Mouse (Mus musculus) liver, embryonic 14.5 days (tissue): ENCODE measurements around the gene Catsper1. TPM values are rescaled to one million over a fixed set of nuclear protein-coding genes. Genes with fewer than 3 reads are reported as not detected.

Experiments used
- ATAC-seq: fragments of 200-750 bp; cut with Nextera tagmentation; 2 replicates; pipeline ENCODE4 v1.8.0; 2017; ENCODE audit warnings: moderate number of reproducible peaks, mild to moderate bottlenecking, moderate library complexity; ENCODE audit not compliant: insufficient read depth
- DNase-seq, 3 experiments: peaks; one replicate each; pipeline ENCODE4 v3.0.0-alpha.2; 2012 to 2013; ENCODE audit warnings: low read depth in 3 of 3, low spot score in 3 of 3
- H3K27ac ChIP-seq: fragments of 300-500 bp; sonication (generic); 2 replicates; pipeline ENCODE4 v1.5.1; 2014; ENCODE audit warnings: moderate library complexity, mild to moderate bottlenecking, control low read depth, inconsistent platforms
- H3K27me3 ChIP-seq: fragments of 300-500 bp; sonication (generic); 2 replicates; pipeline ENCODE4 v1.6.1; 2014; ENCODE audit warnings: mild to moderate bottlenecking, low read length, moderate library complexity; ENCODE audit not compliant: control insufficient read depth, insufficient read depth
- H3K36me3 ChIP-seq: fragments of 300-500 bp; sonication (generic); replicated peaks from 2 replicates; pipeline ENCODE4 v1.6.1; 2014; ENCODE audit warnings: low read depth; ENCODE audit not compliant: control insufficient read depth, insufficient read depth
- H3K4me1 ChIP-seq, 2 experiments: fragments of 200-500 bp in 1 of 2; fragments of 300-500 bp in 1 of 2; sonication (generic) in 1 of 2; replicated peaks; 2 replicates each; pipeline ENCODE4 v1.6.1; 2012 to 2014; ENCODE audit warnings: antibody characterized with exemption in 1 of 2, inconsistent platforms in 1 of 2, low read length in 1 of 2; ENCODE audit not compliant: control insufficient read depth in 2 of 2, insufficient read depth in 2 of 2
- H3K4me2 ChIP-seq: fragments of 300-500 bp; sonication (generic); 2 replicates; pipeline ENCODE4 v1.6.1; 2014; ENCODE audit warnings: low read depth, mild to moderate bottlenecking, control low read depth, moderate library complexity
- H3K4me3 ChIP-seq, 2 experiments: fragments of 200-500 bp in 1 of 2; fragments of 300-500 bp in 1 of 2; sonication (generic) in 1 of 2; 2 replicates each; pipeline ENCODE4 v1.5.1; 2012 to 2014; ENCODE audit warnings: low read depth in 2 of 2, low read length in 2 of 2, mild to moderate bottlenecking in 2 of 2, control low read depth in 1 of 2, inconsistent platforms in 1 of 2, moderate library complexity in 1 of 2; ENCODE audit not compliant: insufficient read depth in 1 of 2
- H3K9ac ChIP-seq: fragments of 300-500 bp; sonication (generic); replicated peaks from 2 replicates; pipeline ENCODE4 v1.6.1; 2014; ENCODE audit warnings: mild to moderate bottlenecking, control low read depth, moderate library complexity
- H3K9me3 ChIP-seq: fragments of 300-500 bp; sonication (generic); 2 replicates; pipeline ENCODE4 v1.6.1; 2016; ENCODE audit warnings: low read length, mixed read lengths; ENCODE audit not compliant: control insufficient read depth
- CTCF ChIP-seq: IDR thresholded peaks from 2 replicates; pipeline ENCODE4 v1.5.1; 2016; ENCODE audit warnings: antibody characterized with exemption, low read depth, control low read depth
- EP300 ChIP-seq: IDR thresholded peaks from 2 replicates; pipeline ENCODE4 v1.6.1; 2016; ENCODE audit warnings: antibody characterized with exemption, low read depth
- WGBS: fragments of 180-500 bp; shearing (Covaris S2); extraction: QIAGEN DNeasy Blood & Tissue Kit; methylation state at CpG from one replicate; pipeline ENCODE4 v1.1.7; 2014; ENCODE audit not compliant: insufficient replicate concordance; 5-methylcytosine and 5-hydroxymethylcytosine counted together
- polyA plus RNA-seq, 2 experiments: library from polyadenylated mRNA; depleted of rRNA in 1 of 2; stranded (reverse) in 1 of 2; unstranded in 1 of 2; fragments of >200 nt; fragmentation: Nextera tagmentation in 1 of 2; extraction: Ambion mirVana in 1 of 2; gene quantifications; 2 replicates each; pipeline versions ENCODE4 v1.2.1 to v1.2.3; 2012 to 2014

The Catsper1 gene
- polyA plus RNA-seq, 2 experiments: not detected

DNA sequence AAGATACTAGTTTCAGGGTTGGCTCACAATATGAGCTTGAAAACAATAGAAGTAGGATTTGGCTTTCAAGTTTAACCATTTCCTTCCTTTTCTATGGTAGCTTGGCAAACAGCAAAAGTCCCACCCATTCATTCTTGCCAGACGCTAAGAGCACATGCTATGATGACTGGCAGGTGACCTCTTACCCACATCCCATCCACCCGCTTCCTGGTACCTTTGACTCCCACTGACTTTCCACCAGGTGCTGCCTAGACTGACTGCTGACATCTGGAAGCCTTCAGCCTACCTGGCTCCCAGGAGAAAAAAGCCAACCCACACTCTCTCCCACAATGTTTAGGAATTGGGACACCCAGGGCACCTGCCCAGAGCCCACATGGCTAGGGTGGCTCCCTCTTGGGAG is 28.6 kb downstream of the Catsper1 start:
- no peak for DNase-seq
- Histone ChIP-seq H3K36me3 (peaks cover 23% of the 10 kb centered on the region), H3K9ac (no peak overlapping the region), H3K4me2 (no peak overlapping the region), H3K27ac (no peak overlapping the region), H3K9me3 (no peaks in the 10 kb centered on the region), H3K4me3 (no peak overlapping the region), H3K27me3 (no peaks in the 10 kb centered on the region), H3K4me1 (peaks cover 13 to 14% of the 10 kb centered on the region in 2 experiments)
- no peak for ATAC-seq
- no peak for TF ChIP-seq CTCF
- TF ChIP-seq EP300: no peak
- WGBS: 75% methylated on average over 2 of the region's 2 CpGs

DNA sequence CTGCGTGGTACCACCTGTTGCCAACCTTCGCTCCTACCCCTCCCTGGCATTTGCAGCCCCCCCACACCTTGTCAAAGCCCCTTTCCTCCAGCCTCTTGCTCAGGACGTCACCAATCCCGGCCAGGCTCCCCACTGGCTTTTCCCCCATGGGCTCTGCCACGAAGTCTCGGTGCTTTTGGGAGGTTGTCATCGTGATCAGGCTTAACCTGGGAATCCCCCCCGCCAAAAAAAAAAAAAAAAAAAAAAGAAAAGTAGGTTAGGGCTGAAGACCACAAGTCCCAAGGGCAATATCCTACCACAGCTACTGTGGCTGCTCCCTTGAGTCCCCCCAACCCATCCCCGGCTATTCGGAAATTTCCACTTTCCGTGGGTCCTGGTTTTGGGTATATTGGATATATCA is 30.2 kb downstream of the Catsper1 start:
- ATAC-seq (no peak), DNase-seq (no peak)
- Histone ChIP-seq H3K4me1 (peaks cover 13 to 14% of the 10 kb centered on the region in 2 experiments), H3K9me3 (no peaks in the 10 kb centered on the region), H3K4me2 (peak overlapping the region; percentile 99), H3K36me3 (peaks cover 39% of the 10 kb centered on the region), H3K27ac (peak overlapping the region; percentile 20; the same call in 1 of the 2 replicates), H3K4me3 (peak overlapping the region; percentile 78 to 97), H3K27me3 (no peaks in the 10 kb centered on the region), H3K9ac (peak overlapping the region; percentile 91)
- 5% methylated on average over 11 of the region's 11 CpGs for WGBS
- TF ChIP-seq CTCF (no peak), EP300 (no peak)

DNA sequence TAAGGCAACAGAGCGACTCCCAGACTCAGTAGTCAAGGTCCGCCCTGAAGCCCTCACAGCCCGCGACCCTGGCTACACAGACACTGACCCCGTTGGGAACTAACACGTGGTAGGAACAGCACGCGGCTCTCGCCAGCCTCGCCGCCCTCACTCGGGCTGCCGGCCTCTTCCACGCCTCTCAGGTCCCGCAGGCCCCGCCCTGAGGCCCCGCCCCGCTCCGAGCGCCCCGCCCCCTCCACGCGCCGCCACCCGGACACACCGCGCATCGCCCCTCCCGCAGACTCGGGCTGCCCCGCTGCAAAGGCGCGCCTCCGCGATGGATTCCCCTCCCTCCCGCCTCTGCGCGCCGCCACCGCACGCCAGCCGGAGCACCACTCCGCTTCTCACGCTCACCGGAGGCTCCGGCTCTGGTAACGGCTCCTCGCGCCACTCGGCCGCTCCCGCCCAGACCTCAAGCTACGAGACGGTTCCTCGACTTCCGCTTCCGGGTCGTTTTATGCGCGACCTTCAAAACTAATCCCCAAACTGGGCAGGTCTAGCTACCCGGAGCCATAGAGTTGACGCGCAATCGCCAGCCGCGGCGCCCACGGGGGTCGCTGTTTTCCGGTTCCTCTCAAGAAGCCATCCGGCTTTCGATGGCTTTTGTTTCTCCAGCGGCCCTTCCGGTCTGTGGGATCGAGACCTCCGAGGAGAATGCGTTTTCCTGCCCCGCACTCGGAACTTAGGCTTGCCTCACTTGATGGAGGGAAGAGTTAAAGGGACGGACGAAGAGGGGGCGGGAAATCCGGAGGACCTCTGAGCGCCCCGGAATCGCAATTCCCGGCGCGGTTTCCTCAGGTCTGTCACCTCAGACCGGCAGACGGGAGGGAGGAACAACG is 30.9 kb downstream of the Catsper1 start, which contains the start of gene Eif1ad:
Eif1ad (plus strand) TSS at position 567 of the 878 bp plus-strand sequence.
- Histone ChIP-seq H3K9ac (peak within 1 kb of the TSS; percentile 91), H3K9me3 (no peaks in the 10 kb centered on the region), H3K4me3 (peak within 1 kb of the TSS; percentile 78 to 97), H3K4me2 (peak within 1 kb of the TSS; percentile 99), H3K36me3 (peaks cover 43% of the 10 kb centered on the region), H3K4me1 (peaks cover 13 to 14% of the 10 kb centered on the region in 2 experiments), H3K27ac (peak within 1 kb of the TSS; percentile 81), H3K27me3 (no peaks in the 10 kb centered on the region)
- under 1% methylated on average over 92 of the region's 92 CpGs for WGBS
- TF ChIP-seq CTCF (no peak; the same call in 1 of the 2 replicates), EP300 (peak; percentile 37)
- DNase-seq (peak; percentile 94 to 96 (median 95)), ATAC-seq (peak; percentile 95)

DNA sequence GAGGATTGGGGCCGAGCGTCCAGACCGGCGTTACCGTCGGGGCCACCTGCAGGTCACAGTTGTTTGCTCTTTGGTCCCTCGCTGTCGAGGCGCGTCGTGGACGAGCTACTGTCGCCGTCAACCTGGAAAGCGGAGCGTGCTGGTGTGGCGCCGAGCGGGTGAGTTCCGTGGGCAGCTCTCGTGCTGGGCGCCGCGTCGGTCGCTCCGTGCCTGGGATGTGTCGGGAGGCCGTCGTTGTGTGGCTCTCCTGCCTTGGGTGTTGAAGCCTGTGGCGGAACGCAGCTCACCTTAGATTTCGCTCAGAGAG is 31.5 kb downstream of the Catsper1 start, which contains the start of gene Banf1:
Banf1 (minus strand) TSS at position 116 of the 307 bp plus-strand sequence.
- Histone ChIP-seq H3K27ac (peak within 1 kb of the TSS; percentile 81), H3K27me3 (no peaks in the 10 kb centered on the region), H3K9ac (peak within 1 kb of the TSS; percentile 91), H3K9me3 (no peaks in the 10 kb centered on the region), H3K4me3 (peak within 1 kb of the TSS; percentile 78 to 97), H3K36me3 (peaks cover 47% of the 10 kb centered on the region), H3K4me2 (peak within 1 kb of the TSS; percentile 99), H3K4me1 (peaks cover 13 to 14% of the 10 kb centered on the region in 2 experiments)
- WGBS: under 1% methylated on average over 33 of the region's 33 CpGs
- 0 out of 2 replicates have a peak, but pooled peaks have one; percentile 2 for ATAC-seq
- no peak for TF ChIP-seq EP300
- 0 out of 2 replicates have a peak, but pooled peaks have one; percentile 1 for TF ChIP-seq CTCF
- no peak for DNase-seq

DNA sequence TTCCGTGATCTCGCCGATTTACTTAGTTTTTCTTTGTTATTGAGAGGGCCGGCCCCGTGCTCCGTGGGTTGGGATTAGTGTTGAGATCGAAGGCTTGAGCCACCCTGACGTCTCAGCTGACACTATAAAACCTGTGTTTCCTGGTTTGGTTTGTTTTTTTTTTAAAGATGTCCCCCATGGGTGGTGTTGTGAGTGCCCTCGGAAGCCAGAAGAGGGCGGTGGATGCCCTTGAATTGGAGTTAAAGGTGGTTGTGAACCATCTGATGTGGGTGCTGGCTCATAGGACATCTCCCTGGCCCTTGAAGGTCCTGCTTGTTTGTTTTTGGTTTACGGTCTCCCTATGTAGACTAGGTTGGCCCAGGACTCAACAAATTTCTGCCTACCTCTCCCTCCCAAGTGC is 31.9 kb downstream of the Catsper1 start:
- Histone ChIP-seq H3K9ac (peak overlapping the region; percentile 91), H3K4me3 (peak overlapping the region; percentile 70 to 97), H3K4me1 (peaks cover 13 to 14% of the 10 kb centered on the region in 2 experiments), H3K9me3 (no peaks in the 10 kb centered on the region), H3K27ac (peak overlapping the region; percentile 81), H3K36me3 (peaks cover 51% of the 10 kb centered on the region), H3K4me2 (peak overlapping the region; percentile 99), H3K27me3 (no peaks in the 10 kb centered on the region)
- TF ChIP-seq CTCF (peak; percentile 59), EP300 (no peak)
- 7% methylated on average over 11 of the region's 11 CpGs for WGBS
- DNase-seq (peak in 1 of 3 experiments; percentile 46), ATAC-seq (no peak)
